Mouse (Mus musculus) right cerebral cortex, postnatal 36 days (tissue): ENCODE results near the gene Kcna7.
"Not testable (repeated sequence)": the region's sequence is repeated elsewhere in the genome, so short reads cannot be mapped to it uniquely, and the experiment has no call there.

Source experiments
- DNase-seq, 2 experiments: peaks; one replicate each; pipeline ENCODE4 v3.0.0; 2022; ENCODE audit warnings: low spot score in 2 of 2, mixed read lengths in 1 of 2

Kcna7 gene

DNA sequence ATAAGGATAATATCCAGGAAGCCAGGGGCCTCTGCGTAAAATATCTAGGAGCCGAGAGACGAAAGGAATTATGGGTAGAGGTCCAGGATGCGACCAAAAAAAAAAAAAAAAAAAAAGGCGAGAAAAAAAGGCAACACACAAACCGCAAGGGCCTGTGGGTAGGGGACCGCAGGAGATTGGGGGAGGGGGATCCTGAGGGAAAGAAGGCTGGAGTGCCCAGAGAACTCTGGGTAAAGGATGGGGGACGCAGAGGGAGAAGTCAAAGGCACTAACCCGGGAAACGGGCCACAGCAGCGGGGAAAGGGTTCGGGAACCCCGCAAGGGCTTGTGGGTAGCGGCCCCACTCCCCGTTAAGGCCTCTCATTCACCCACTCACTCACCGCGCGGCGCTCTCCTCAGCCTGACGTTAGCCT lies 10.3 kb upstream of the Kcna7 start:
- no peak for DNase-seq

DNA sequence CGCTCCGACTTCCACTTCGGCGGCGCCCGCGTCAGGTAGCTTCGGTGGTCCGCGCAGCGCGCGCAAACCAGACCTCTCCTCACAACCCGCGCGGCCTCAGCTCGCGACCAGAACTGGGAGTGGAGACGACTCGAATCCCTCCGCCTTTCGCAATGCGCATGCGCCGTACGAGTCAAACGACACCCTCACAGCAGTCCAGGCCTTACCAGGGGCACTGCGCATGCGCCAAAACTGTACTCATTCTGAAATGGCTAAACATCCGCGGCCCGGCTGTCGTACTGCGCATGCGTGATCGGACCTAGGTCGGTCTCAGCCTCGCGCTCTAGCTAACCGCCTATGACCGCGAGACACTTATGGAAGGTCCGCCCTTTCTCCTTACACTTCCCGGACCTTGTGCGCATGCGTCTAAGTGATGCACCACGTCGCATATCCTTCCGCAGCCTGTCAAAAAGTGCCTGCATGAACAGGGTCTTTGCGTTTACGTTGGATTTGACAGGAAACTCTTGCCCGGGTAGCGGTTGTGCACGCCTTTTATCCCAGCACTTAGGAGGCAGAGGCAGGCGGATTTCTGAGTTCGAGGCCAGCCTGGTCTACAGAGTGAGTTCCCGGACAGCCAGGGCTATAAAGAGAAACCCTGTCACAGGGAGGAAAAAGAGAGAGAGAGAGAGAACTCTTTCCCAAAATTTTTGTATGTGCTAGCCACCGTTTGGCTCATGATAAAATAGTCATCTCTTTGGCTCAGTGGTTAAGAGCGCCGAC lies 9.7 kb upstream of the Kcna7 start, which contains the start of gene Snrnp70:
Gene Snrnp70 (minus strand): TSS at position 165 of the 759 bp plus-strand sequence.
- peak; percentile 100 for DNase-seq

DNA sequence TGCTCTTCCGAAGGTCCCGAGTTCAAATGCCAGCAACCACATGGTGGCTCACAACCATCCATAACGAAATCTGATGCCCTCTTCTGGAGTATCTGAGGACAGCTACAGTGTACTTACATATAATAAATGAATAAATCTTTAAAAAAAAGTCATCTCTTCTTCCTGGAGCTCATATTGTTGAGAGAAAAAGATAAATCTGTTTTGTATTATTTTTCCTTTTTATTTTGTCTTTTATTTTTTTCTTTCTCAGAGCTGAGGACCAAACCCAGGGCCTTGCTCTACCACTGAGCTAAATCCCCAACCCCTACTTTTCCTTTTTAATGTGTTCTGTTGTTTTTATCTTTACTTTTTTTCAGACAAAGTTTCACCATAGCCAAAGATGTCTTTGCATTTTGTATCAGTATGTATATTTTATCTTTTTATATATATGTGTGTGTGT lies 9.1 kb upstream of the Kcna7 start:
- not testable (repeated sequence) for DNase-seq

DNA sequence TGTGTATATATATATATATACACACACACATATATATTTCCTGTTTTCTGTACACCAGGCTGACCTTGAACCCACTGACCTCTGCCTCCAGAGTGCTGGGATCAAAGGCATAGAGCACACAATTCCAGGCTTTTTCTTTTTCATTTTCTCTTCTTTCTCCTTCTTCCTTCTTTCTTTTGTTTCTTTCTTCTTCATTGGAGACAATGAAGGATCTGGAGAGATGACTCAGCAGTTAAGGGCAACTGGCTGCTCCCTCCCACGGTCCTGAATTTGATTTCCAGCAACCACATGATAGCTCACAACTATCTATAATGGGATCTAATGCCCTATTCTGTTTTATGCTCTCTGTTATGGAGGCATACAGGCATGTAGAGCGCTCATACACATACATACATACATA lies 8.7 kb upstream of the Kcna7 start:
- no peak for DNase-seq

DNA sequence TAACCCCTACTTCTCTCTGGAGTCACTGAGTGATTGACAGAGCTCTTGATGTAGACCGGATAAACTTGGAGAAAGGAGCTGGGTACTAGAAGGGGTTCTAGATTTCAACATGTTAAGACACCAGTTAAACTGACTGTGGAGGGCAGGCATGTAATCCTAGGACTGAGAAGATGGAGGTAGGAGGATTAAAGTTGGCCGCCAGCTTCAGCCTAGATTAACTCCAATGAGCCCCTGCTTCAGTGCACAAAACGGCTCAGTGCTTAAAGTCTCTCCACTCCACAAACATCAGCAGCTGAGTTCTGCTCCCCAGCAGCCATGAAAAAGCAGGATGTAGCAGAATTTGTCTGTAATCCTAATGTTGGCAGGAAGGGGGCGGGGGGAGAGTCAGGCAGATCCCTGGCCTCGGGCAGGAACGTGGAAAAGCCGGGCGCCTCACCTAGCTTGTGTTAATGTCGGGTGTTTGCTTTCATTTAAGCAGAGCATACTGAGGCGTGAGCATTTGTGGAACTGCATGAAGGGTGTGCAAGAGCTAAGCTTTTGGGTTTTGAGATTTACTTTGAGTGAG lies 3.9 kb upstream of the Kcna7 start:
- DNase-seq, result no peak

DNA sequence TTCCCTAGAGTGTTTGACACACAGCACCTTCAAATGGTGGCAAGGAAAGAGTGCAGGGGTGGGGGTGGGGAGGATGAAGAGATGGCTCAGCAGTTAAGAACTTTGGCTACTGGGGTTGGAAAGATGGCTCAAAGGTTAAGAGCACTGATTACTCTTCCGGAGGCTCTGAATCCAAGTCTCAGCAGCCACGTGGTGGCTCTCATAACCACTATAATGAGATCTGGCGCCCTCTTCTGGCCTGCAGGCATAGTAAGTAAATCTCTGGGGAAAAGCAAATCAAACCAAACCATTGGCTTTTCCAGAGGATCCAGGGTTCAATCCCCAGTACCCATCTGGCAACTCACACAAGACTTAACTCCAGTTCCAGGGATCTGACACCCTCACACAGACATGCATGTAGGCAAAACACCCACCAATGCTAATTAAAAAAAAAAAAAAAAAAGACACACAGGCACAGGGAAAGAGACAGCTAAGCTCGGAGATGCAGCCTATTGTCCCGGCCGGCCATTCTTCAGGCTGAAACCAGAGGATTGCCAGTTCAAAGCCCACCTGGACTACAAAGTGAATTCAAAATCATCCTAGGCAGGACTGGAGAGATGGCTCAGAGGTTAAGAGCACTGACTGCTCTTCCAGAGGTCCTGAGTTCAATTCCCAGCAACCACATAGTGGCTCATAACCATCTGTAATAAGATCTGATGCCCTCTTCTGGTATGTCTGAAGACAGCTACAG lies 1.8 kb upstream of the Kcna7 start:
- no peak for DNase-seq

DNA sequence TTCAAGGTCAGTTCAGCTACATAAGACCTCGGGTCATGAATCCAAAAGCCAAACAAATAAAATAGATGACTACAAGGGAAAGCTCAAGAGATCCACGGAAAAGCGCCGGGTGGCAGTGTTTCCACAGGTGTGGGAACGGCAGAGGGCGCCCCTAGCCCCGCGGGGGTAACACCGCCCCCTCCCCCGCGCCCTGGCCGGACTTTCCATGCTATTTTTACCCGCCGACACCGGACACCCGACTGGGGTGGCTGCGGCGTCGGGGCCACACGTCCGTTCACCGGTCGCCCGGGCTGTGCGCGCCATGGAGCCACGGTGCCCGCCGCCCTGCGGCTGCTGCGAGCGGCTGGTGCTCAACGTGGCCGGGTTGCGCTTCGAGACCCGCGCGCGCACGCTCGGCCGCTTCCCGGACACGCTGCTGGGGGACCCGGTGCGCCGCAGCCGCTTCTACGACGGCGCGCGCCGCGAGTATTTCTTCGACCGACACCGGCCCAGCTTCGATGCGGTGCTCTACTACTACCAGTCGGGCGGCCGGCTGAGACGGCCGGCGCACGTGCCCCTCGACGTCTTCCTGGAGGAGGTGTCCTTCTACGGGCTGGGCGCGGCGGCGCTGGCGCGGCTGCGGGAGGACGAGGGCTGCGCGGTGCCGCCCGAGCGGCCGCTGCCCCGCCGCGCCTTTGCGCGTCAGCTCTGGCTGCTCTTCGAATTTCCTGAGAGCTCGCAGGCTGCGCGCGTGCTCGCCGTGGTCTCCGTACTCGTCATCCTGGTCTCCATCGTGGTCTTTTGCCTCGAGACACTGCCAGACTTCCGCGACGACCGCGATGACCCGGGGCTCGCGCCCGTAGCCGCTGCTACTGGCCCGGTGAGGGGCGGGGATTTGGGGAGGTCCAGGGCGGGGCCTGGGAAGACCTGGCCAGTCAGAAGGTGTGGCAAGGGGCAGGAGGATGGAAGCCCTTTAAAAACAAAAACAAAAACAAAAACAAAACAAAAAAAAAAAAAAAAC lies 1.0 kb downstream of the Kcna7 start:
- no peak for DNase-seq

DNA sequence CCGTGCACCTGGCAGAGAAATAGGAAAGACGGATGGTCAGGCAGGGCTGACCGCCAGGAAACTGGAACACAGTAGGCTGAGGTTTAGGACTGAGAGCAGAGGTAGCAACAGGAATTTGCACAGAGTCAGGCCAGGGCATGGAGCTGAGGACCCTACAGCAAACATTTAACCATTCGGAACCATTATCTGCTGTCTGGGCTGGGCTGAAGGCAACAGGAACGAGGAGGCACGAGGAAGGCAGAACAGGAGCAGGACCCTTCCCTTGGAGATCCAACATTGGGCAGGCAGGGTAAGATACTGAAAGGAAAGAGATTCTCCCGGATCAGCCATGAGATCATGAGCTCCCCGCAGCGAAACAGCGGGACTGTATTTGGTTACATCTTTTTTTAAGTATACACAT lies 2.4 kb downstream of the Kcna7 start:
- no peak for DNase-seq

DNA sequence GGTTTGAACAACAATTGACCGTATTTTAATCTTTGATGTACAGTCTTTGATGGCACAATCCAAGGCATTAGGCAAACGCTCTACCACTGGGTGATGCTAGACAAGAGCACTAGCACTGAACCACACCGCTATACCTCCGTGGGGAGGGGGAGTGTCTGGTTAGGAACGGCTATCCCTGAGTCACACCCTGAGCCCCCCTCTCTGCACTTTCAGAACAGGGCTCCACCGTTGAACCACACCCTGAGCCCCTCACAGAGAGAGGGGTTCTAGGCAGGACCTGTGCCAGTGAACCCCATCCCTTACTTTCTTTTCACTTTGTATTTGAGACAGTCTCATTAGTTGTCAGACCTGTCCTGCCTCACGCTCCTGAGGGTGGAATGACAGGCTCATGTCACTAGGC lies 2.9 kb downstream of the Kcna7 start:
- no peak for DNase-seq

DNA sequence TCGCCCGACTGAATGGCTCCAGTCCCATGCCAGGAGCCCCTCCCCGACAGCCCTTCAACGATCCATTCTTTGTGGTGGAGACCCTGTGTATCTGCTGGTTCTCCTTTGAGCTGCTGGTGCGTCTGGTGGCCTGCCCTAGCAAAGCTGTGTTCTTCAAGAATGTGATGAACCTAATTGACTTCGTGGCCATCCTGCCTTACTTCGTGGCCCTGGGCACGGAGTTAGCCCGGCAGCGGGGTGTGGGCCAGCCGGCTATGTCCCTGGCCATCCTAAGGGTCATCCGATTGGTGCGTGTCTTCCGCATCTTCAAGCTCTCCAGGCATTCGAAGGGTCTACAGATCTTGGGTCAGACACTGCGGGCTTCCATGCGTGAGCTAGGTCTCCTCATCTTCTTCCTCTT lies 3.5 kb downstream of the Kcna7 start:
- no peak for DNase-seq

DNA sequence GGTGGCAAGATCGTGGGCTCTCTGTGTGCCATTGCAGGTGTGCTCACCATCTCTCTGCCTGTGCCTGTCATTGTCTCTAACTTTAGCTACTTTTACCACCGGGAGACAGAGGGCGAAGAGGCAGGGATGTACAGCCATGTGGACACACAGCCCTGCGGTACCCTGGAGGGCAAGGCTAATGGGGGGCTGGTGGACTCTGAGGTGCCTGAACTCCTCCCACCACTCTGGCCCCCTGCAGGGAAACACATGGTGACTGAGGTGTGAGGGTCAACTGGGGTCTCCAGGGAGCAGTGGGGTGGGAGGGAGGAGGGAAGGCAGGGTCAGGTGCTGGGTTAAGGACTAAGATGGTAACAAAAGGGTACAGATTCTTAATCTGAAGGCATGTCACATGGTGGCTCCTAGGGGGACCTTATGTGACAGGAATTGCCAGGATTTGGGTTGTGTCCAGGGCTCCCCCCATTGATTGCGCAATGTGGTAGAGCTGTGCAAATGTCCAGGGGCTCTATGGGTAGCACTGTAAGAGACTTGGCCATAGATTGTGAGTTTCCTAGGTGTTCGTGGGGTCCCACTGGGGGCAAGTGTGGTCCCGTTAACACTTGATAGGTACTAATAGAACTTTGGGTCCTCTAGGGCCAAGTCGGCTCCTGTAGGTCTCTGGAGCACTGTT lies 4.2 kb downstream of the Kcna7 start:
- DNase-seq, result no peak

DNA sequence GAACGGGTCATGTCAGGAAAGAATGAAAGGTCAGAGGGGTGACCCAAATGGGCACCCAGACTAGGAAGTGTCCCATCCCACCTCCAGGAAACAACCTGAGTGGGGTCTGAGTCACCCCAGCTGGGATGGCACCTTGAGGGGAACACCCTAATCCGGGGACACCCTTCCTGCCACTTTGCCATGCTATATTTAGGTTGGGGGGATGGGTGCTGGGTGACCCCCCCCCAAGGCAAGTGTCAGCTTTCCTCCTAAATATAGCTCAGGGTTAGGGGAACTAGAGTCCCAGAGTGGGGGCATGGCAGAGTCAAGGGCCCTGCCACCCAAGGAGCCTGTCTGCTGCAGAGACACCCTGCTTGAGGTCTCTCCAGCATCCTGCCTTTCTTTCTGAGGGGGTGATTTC lies 7.0 kb downstream of the Kcna7 start:
- DNase-seq, result no peak

DNA sequence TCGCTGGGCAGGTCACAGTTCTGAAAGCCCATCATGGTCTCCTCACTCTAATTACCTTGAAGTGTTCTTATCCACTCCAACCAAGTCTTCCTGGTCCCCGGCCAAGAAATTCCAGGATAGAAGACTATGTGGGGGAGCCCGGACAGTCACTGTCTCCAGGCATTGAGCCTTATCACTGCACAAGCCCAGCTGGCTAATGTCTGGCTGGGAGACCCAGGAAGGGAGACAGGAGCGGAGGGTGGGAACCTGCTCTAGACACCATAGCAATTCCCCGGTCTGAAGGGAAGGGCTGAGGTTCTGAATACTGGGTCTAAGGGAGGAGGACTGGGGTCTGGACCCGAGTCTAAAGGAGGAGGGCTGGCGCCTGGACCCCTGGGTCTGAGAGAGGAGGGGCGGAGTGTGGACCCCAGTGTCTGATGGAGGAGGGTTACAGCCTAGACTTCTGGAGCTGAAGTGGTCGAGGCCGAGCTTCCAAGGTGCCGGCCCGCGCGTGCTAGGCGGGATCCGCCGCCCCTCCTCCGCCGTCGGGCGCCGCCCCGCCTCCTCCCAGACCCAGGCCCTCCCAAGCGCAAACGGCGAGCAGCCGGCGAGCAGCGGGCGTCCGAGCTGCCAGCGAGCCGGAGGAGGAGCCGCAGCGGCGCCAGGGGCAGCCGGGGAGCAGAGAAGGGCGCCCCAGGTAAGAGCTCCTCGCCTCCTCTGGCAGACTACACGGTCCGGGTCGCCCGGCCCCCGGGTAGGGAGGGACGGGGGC lies 7.8 kb downstream of the Kcna7 start, which contains the start of gene Ntf5:
Gene Ntf5 (plus strand): TSS at position 583 of the 751 bp plus-strand sequence.
- no peak for DNase-seq

DNA sequence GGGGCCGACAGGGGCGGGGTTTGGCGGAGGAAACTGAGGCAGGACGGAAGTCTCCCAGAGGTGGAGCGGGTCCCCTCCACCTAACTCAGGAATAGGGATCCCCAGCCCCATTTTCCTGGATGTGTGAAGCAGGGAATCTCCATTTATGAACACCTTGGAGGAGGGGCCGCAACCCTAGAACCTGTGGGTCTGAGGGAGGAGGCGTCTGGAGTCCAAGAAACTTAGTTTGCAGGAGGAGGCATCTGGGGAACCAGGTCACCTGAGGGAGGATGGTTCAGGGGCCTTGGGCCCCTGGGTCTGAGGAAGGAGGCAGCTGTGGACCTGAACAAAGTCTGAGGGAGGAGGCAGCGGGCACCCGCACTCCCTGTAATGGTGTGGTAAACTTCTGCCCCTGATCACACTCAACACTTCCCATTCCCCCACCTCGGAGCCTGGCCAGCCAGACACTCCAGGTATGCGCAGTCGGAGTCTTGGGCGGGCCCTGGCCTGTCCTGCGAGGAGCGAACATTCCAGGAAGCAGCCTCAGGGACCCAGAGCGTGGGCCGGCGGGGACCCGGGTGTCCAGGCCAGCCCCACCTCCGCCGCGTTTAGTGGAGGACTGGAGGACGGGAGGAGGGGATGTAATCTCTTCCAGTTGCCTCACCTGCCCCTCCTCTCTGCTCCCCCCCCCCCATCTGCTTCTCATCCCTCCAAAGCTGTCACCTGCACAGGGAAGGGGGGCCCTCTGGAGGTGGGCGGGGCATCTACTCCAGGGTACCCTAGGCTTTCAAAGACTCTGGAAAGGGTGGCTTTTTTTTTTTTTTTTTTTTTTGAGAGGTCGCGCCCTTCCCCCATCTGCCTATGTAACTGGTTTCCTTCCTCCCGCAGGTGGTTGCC lies 8.6 kb downstream of the Kcna7 start:
- no peak for DNase-seq

DNA sequence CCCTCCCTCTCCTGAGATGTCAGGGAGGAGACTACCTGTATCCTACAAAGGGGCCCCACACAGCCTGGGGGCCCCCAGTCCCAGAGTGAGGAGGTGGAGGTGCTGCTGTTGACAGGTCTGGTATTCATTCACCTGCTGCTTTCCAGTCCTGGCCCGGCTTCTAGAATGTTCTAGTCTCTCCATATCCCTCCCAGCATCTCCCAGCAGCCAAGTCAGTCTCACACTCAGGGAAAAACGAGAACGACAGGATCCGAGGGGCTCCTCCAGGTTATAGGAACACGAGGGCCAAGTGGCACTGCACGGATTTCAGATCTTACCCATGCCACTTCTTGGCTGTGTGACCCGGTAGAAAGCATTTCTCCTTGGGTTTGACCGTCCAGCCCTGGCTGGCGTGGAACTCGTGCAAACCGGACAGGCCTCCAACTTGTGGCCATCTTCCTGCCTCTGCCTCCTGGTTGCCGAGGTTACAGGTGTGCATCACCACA lies 9.3 kb downstream of the Kcna7 start:
- DNase-seq, result no peak

DNA sequence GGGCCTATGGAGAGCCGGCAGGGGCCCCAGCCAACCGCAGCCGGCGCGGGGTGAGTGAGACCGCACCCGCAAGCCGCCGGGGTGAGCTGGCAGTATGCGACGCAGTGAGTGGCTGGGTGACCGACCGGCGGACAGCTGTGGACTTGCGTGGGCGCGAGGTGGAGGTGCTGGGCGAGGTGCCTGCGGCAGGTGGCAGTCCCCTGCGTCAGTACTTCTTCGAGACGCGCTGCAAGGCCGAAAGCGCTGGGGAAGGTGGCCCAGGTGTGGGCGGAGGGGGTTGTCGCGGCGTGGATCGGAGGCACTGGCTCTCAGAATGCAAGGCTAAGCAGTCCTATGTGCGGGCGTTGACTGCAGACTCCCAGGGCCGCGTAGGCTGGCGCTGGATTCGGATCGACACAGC lies 10.2 kb downstream of the Kcna7 start:
- peak; percentile 20 to 43 for DNase-seq

DNA sequence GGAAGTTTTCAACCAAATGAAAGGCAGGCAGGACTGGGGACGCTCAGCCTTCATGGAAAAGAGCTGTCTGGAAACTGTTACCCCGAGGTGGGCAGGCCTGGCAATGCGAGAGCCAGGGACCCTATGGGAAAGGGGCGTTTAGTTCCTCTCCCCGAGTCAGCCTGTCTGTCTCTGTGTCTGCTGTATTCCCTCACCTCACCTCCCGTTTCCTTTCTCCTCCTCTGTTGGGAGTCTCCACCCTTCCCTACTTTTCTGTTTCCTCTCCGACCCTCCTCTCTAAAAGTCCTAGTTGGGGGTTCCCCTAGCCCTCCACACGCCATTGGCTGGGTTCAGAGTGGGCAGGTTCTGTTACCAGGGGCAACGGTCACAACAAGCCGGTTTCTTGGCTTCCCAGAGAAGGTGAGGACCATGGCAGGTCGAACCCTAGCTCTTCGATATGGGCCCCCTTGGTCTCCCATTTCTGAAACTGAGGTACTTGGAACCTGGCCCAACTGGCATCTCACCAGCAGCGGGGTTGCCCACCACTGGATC lies 12.6 kb downstream of the Kcna7 start:
- no peak for DNase-seq

DNA sequence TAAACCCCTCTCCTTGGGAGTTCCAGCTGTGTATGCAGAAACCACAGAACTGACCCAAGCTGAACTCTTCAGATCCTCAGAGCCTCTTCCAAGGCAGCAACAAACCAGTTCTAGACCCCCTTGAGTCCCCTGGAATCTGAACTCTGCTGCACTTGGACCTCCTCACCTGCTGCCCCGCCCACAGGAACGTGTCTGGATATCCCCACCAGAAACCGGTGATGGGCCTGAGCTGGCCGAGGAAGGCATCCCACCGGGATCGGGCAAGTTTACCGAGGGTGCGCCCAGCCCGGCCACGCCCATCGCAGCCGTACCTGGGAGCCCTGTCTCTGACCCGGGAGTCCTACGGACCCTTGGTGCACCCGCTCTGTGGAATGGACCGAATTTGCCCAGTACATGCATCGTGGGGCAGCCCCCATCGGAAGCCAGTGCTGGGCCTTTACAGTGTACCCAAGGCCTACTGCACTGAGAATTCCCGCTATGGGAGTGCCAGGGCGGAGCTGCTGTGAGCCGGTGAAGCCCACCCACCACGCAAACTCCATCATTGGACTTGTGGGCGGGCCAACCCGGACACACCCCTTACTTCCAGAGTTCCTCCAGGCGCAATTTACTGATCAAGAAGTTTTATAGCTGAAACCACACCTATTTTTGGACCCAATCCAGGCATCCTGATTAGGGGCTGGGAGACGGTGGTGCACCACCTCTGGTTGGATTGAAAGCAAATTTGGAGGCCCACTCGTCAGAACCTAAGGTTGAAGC lies 14.6 kb downstream of the Kcna7 start:
- DNase-seq, result no peak
